Mouse (Mus musculus) erythroblast, embryonic 14.5 days (primary cell): ENCODE results near the gene Gtf2i. TPM values are rescaled to one million over a fixed set of nuclear protein-coding genes. Genes with fewer than 3 reads are reported as not detected.
"Not testable (repeated sequence)": the region's sequence is repeated elsewhere in the genome, so short reads cannot be mapped to it uniquely, and the experiment has no call there.

ENCODE experiments used
- H3K27me3 ChIP-seq: 2 replicates; pipeline ENCODE4 v1.6.1; 2012; ENCODE audit warnings: inconsistent platforms; ENCODE audit not compliant: control insufficient read depth
- H3K36me3 ChIP-seq: 2 replicates; pipeline ENCODE4 v1.6.1; 2012; ENCODE audit warnings: mild to moderate bottlenecking, inconsistent platforms; ENCODE audit not compliant: control insufficient read depth
- H3K4me1 ChIP-seq: 2 replicates; pipeline ENCODE4 v1.6.1; 2012; ENCODE audit warnings: inconsistent platforms; ENCODE audit not compliant: control insufficient read depth
- H3K4me3 ChIP-seq: replicated peaks from 2 replicates; pipeline ENCODE3; 2012; ENCODE audit warnings: moderate library complexity, mild to moderate bottlenecking, inconsistent platforms
- H3K9me3 ChIP-seq: 2 replicates; pipeline ENCODE4 v1.6.1; 2012; ENCODE audit warnings: low read length, inconsistent platforms, mixed read lengths; ENCODE audit not compliant: control insufficient read depth
- GATA1 ChIP-seq: IDR thresholded peaks from 2 replicates; pipeline ENCODE4 v1.6.1; 2012; ENCODE audit warnings: low read length, inconsistent platforms, mixed read lengths
- TAL1 ChIP-seq: IDR thresholded peaks from 3 replicates; pipeline ENCODE4 v1.6.1; 2012; ENCODE audit warnings: low read length, inconsistent platforms, mixed read lengths
- polyA plus RNA-seq: library from polyadenylated mRNA; stranded (reverse); fragments of >175 nt; gene quantifications from 2 replicates; pipeline ENCODE4 v1.2.3, GENCODE M21; 2012

Gtf2i gene
- polyA plus RNA-seq, 1 experiment, result 4.4 TPM

GRCm38 (mm10) chr5:134342503-134343205, 28.1 kb upstream of the Gtf2i start:
- no peak for TF ChIP-seq GATA1
- TF ChIP-seq TAL1, result no peak
- no peaks in the 10 kb centered on the region for H3K27me3 ChIP-seq
- H3K36me3 ChIP-seq, result no peaks in the 10 kb centered on the region

DNA sequence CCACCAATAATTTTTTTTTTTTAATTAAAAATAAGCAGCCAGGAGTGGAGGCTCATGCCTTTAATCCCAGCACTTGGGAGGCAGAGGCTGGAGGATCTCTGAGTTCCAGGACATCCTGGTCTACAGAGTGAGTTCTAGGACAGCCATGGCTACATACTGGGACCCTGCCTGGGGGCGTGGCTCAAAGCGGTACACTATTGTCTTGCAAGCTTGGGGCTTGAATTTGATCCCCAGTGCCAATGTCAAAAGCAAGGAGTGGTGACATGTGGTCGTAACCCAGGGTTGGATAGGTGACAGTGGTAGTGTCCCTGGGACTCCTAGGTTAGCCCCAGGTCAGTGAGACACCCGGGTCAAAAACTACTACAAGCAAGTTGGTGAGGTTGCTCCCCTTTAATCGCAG, 27.2 kb upstream of the Gtf2i start:
- H3K4me3 ChIP-seq, result no peak overlapping the region
- no peaks in the 10 kb centered on the region for H3K36me3 ChIP-seq
- TF ChIP-seq GATA1 (no peak), TAL1 (no peak)
- H3K27me3 ChIP-seq, result no peaks in the 10 kb centered on the region
- peaks cover 4% of the 10 kb centered on the region; the same call in 1 of the 2 replicates for H3K9me3 ChIP-seq
- peaks cover 3% of the 10 kb centered on the region; the same call in 1 of the 2 replicates for H3K4me1 ChIP-seq

More at GRCm38 (mm10) chr5:134342503-134343205, 28.1 kb upstream of the Gtf2i start:
- Histone ChIP-seq H3K9me3 (peaks cover 4% of the 10 kb centered on the region; the same call in 1 of the 2 replicates), H3K4me1 (peaks cover 3% of the 10 kb centered on the region; the same call in 1 of the 2 replicates), H3K4me3 (no peak overlapping the region)

GRCm38 (mm10) chr5:134341321-134341720, 26.8 kb upstream of the Gtf2i start:
- no peaks in the 10 kb centered on the region for H3K27me3 ChIP-seq
- TF ChIP-seq TAL1 (no peak), GATA1 (no peak)
- no peak overlapping the region for H3K4me3 ChIP-seq
- H3K9me3 ChIP-seq, result peaks cover 2% of the 10 kb centered on the region; the same call in 1 of the 2 replicates
- H3K4me1 ChIP-seq, result peaks cover 3% of the 10 kb centered on the region; the same call in 1 of the 2 replicates
- no peaks in the 10 kb centered on the region for H3K36me3 ChIP-seq

- Histone ChIP-seq H3K36me3 (no peaks in the 10 kb centered on the region), H3K4me3 (no peak overlapping the region), H3K27me3 (no peaks in the 10 kb centered on the region), H3K4me1 (peaks cover 3% of the 10 kb centered on the region; the same call in 1 of the 2 replicates), H3K9me3 (no peaks in the 10 kb centered on the region)
- no peak for TF ChIP-seq GATA1
- no peak for TF ChIP-seq TAL1
These were observed 25.6 kb upstream of the Gtf2i start for GRCm38 (mm10) chr5:134340101-134340522.

DNA sequence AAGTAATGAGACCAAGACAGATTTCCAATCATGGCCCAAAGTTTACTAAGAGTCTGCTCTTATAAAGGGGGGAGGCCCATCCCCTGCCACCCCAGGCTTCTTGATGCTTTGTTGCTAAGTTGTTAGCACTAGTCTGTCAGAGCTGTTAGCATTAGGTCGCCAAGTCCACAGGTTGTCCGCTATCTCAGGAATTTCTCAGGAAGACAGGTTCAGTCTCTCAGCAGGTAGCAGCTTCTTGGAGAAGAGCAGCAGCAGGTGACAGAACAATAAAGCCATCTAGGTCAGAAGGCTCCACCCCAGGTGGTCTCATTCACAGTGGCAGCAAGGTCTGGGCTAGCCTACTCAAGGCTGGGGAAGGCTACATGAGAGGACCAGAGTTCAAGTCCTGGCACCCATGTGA, 22.5 kb upstream of the Gtf2i start:
- H3K27me3 ChIP-seq, H3K4me3 ChIP-seq, H3K9me3 ChIP-seq, H3K36me3 ChIP-seq, H3K4me1 ChIP-seq: not testable (repeated sequence)

DNA sequence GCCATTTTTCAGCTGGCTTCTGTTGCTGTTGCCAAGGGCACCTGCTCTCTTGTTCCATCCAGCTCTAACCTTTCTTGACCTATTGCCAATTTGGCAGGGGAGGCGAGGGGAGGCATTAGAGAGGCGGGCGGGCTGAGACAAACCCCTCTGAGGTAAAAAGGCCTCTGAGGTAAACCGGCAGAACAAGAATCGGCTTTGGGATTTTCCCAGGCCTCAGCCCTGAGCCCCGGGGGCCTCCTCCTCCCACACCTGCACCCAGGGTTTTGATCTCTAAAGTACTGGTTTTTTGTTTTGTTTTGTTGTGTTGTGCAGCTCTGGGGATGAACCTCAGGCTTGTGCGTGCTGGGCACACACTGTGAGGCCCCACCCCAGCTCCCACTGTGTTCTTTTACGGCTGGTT, 18.2 kb upstream of the Gtf2i start:
- H3K9me3 ChIP-seq, result no peaks in the 10 kb centered on the region
- H3K4me3 ChIP-seq, result no peak overlapping the region
- H3K27me3 ChIP-seq, result no peaks in the 10 kb centered on the region
- H3K4me1 ChIP-seq, result peaks cover 26% of the 10 kb centered on the region
- TF ChIP-seq GATA1, result no peak
- no peak for TF ChIP-seq TAL1
- no peaks in the 10 kb centered on the region for H3K36me3 ChIP-seq

- H3K9me3 ChIP-seq, result no peaks in the 10 kb centered on the region
- TF ChIP-seq GATA1 (no peak), TAL1 (no peak)
- no peaks in the 10 kb centered on the region for H3K36me3 ChIP-seq
- H3K27me3 ChIP-seq, result no peaks in the 10 kb centered on the region
- H3K4me1 ChIP-seq, result peaks cover 40% of the 10 kb centered on the region
- no peak overlapping the region for H3K4me3 ChIP-seq
These were observed 15.5 kb upstream of the Gtf2i start for GRCm38 (mm10) chr5:134330082-134330481.

GRCm38 (mm10) chr5:134329311-134329710, 14.8 kb upstream of the Gtf2i start:
- Histone ChIP-seq H3K4me3 (no peak overlapping the region), H3K27me3 (no peaks in the 10 kb centered on the region), H3K4me1 (peaks cover 40% of the 10 kb centered on the region), H3K36me3 (no peaks in the 10 kb centered on the region), H3K9me3 (no peaks in the 10 kb centered on the region)
- TF ChIP-seq GATA1, result no peak
- TF ChIP-seq TAL1, result no peak

GRCm38 (mm10) chr5:134328482-134329001, 14.0 kb upstream of the Gtf2i start:
- no peaks in the 10 kb centered on the region for H3K9me3 ChIP-seq
- TF ChIP-seq TAL1 (no peak), GATA1 (no peak)
- no peak overlapping the region for H3K4me3 ChIP-seq
- H3K36me3 ChIP-seq, result no peaks in the 10 kb centered on the region
- no peaks in the 10 kb centered on the region for H3K27me3 ChIP-seq
- H3K4me1 ChIP-seq, result peaks cover 43% of the 10 kb centered on the region

GRCm38 (mm10) chr5:134325856-134326566, 11.5 kb upstream of the Gtf2i start:
- TF ChIP-seq GATA1 (no peak), TAL1 (no peak)
- Histone ChIP-seq H3K27me3 (no peaks in the 10 kb centered on the region), H3K9me3 (no peaks in the 10 kb centered on the region), H3K4me1 (peaks cover 42% of the 10 kb centered on the region), H3K36me3 (no peaks in the 10 kb centered on the region), H3K4me3 (no peak overlapping the region)
